Mouse (Mus musculus): Measurements from ENCODE around the gene Chn1.

Gene Chn1

DNA sequence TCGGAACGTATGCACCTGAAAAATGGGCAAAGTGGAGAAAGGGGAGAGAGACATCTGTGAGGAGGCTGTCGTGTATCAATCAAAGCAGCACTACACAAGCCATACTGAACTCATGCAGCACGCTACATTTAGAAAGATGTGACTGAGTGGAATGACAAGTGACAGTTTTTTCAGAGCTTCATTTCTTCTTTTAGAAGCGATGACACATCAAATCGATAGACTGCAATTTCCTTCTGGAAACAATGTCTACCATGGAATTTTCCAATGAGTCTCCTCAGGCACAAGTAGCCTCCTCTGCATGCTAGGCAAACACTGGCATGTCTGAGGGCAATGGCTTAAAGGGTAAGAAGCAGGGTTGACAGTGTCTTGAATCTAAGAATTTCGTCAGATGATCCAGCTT, 143.3 kb downstream of the Chn1 start:
- no peak for DNase-seq (ENCODE audit: low spot score)

DNA sequence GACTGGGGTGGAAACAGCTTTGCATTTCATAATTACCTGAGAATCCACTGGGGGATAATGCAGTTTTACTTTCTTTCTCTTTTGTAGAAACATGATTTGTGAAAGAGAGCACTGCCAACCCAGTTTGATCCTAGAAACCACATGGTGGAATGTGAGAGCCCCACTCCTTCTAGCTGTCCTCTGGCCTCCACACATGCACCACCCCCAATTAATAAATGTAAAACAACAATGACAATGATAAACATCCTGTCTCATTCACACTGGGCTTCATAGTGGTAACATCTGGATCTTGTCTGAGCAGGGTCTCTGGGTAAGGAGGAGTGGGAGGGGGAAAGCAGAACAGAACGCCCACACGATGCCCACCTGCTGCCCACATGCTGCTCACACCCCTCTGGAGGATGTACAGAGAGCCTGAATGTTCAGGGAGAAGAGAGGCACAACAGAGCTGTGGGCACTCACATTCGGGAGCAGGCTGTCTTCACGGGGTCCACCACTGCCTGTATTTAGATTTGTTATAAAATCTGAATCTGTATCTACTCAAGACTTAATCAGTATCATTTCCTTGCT, 156.6 kb downstream of the Chn1 start:
- DNase-seq (ENCODE audit: low spot score), result no peak

DNA sequence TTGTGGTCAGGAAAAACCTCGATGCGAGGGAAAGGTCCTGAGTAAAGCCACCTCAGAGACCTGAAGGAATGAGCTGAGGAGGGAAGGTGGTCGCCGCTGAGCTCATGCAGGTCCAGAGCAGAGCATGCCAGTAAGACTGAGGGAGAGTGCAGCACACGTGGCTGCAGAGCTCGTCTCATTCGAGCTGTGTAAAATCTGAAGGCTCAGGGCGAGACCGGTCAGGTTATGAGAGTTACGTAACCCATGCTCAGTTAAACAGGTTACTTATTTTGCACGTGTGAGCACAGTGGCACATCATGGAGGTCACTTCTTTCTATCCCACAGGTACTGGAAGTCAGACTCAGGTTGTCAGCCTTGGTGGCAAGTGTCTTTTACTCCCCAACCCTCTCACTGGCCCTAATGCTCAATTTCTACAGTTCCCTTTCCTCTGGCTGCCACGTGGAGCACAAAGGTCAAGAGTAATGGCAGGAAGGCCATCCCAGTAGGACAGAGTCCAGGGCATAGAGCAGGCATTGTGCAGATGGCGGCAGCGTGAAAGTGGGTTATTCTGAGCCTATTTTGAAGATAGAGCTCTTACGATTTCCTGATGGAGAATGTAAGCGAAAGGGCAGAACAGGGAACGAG, 158.6 kb downstream of the Chn1 start:
- DNase-seq (ENCODE audit: low spot score), result no peak

DNA sequence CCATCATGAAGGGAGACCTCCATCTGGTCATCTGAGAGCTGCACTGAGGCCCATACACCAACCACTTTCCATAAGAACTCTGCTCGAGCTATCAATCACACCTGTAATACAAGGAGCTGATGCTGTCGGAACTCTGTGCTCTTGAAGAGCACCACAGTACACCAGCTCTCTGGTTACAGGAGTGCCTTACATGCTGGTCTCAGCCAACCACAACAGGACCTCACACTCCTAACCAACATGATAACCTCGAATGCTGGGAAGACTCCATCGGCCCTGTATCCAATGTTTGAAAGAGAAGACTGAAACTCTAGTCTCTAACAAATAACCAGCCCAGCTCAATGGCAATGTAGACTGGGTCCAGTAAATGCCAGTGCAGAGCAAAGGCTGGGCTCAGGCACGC, 159.7 kb downstream of the Chn1 start:
- DNase-seq (ENCODE audit: low spot score), result no peak

DNA sequence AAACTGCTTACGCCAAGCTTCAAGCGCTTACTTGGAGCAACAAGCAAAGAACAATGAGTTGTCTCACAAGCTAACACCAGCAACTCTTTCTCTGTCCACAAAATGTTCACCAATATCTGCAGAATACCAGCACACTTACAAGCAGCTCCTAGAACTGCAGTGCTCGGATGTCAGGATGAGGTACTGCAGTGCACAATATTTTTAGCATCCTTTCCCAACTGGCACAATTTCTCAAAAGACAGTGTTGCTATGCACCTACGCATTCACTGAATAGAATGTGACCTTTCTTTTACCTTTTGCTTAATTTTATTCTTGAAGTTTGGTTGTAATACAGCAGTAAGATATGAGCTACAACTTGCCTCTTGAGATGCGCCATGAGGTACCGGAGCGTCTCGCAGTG, 160.8 kb downstream of the Chn1 start:
- DNase-seq (ENCODE audit: low spot score), result no peak

DNA sequence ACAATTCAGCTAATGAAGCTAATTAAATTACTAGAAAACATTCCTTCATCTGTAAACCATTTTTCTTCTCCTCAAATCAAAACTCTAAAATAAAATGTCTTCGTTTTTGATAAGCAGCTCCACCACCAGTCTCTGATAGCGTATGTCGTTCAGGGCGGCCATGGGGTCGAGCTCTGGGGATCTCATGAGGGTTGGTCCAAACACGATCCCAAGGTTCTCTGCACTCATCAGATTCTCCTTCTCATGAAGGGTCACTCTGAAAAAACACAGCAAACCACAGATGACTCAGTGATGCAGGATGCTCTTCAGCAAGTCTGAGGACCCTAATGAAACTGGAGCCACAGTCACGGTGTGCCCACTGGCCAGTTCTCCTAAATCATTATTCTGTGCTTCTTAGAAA, 162.2 kb downstream of the Chn1 start:
- DNase-seq (ENCODE audit: low spot score), result no peak

DNA sequence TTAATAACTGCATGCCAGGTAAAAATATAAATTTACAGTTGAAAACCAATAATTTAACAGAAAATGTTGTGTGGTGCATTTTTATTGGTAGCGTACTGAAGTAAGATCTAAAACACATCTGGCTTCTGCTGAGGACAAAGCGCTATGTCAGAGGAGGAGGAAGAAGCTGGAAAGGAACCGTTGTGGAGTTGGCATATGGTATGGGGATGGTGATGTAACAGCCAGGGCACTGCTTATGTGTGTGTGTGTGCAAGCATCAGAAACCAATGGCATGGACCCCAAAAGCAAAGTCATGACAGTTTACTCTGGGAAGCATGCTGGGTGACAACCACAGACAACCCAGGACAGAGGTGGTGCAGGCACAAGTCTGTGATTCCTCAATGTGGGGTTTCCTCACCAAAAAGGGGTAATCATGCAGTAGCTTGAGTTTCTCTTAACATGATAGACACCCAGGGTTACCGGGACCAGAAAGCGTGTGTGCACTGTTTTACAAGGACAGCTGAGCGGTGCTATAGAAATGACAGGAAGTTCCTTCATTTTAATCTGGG, 162.7 kb downstream of the Chn1 start:
- DNase-seq (ENCODE audit: low spot score), result no peak

DNA sequence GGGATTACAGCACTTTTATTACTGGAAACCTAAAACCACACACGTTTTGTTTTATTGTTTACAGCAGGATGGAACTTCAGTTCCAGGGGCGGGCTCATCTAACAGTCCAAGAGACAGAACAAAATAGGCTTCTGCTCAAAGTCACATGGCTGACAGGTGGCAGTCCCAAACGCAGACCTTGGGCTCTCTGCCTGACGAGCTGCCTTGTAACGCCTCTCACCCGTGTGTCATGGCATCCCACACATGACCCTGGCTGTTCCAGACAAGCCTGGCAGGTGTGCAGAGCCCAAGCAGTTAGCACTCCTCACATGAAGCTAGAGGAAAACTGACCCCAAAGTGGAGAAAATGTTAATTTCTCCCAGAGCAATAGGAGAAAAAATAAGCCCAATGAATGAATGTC, 163.3 kb downstream of the Chn1 start:
- no peak for DNase-seq (ENCODE audit: low spot score)

DNA sequence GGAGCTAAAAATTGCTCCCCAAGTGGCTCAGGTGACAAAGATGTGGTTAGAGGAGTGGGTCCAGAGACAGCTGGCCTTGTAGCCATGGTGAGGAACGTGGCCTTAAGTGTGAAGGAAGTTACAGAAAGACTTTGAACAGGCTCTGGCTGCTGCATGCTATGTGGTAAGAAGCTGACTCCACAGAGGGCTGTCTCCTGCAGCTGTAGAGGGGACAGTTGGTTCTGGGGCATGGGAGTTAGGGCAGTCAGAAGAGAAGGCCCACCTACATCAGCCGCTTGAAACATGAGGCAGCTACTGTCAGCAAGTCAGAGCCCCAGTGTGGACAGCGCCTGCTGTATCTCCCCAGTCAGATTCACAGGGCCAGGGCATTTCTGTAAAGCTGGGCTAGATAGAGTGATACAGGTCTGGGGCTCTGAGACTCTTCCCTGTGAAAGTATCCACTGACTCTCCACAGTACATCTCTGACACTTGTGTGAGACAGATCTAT, 165.4 kb downstream of the Chn1 start:
- no peak for DNase-seq (ENCODE audit: low spot score)

DNA sequence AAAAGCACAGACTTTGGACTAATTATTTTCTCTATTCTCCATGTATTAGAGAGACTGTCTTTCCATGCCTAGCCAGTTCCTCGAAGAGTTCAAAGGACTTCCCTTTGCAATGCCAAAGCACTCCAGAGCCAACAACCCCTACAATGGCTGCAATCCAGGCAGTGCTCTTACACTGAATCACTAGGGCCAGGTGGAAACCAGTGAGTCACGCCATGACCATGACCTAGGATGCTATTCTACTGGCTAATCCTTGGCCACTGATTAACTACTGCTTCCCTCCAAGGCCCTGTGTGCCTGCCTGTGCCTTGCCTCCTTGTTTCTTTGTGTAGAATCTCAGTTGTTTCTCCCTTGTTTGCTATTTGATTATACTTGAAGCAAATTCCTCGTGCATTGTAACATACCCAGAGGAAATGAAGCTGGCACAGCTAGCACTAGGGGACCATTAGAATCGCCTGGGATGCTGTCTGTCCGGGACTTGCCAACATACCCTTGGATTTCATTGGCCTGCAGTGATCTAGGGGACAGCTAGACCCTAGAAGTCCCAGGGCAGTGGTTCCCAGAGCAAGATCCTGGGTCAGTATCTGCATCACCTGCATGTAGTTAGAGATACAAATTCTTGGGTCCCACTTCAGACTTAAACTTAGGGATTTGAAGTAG, 166.0 kb downstream of the Chn1 start:
- DNase-seq (ENCODE audit: low spot score), result no peak

DNA sequence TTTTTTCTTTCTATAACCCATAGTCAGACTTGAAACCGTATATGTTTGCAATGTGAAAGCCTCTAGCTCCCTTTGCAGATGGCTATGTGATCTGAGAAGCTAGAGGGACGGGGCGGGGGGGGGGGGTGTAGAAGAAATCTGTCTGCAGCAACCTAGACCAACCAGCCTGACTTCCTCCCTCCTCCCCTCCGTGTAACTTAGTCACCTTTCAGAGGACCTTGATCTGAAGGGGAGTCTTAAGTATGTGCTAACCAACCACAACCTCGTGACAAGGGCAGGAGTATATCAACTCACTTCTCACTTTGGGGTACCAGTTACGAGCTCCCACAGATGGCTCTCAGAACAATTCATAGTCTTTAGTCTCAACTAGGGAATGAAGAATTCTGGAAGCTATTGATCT, 166.8 kb downstream of the Chn1 start:
- DNase-seq (ENCODE audit: low spot score), result no peak

DNA sequence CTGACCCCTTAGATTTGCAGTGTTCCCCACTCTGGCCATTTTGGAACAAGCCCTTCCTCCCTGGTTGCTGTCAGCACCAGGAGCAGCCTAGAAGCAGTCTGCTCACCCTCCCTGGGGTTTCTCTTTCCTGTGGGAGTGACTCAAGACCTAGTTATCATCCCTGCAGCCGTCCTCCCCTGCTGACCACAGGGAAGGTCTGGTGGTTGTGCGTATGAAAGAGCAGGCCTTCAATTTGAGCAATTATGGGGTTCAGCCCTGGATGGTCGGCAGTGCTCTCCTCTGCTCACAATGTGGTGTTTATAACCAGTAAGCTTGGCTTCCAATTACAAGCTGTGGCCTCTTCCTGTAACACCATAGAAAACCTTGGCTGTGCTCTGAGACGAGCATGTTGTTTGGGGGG, 167.5 kb downstream of the Chn1 start:
- no peak for DNase-seq (ENCODE audit: low spot score)

DNA sequence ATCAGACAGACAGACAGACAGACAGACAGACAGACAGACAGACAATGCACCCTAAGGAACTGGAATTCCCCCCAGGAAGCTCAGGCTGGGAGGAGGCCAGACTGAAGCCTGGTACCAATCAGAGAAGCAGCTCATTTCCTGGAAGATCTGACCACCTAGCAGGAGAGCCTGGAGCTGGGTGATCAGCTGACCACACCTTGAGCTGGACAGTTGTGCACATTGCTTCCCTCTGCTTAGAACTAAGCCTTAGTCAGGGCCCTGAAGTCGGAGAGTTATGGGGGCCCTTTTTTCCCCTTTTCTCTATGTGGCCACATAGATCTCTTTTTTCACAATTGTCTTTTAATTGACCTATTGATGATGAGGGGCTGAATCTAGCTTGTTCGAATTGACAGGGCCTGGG, 168.0 kb downstream of the Chn1 start:
- DNase-seq (ENCODE audit: low spot score), result no peak

DNA sequence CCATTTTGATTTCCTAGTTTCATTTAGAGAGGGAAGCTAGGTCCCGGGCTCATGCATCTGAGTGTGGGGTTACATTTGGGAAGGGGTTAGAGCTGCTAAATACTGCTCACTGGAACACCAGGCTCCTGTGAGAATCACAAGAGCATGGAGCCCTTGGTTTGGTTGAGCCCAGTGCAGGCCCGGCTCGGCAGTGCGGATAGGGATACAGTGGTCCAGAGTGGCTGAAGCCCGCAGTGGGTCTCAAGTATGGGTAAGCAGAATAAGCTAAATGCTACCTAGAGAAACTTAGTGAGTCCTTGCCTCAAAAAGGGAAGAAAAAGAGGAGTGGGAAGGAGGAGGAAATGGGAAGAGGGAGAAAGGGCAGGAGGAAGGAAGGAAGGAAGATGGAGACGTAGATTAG, 168.5 kb downstream of the Chn1 start:
- no peak for DNase-seq (ENCODE audit: low spot score)

DNA sequence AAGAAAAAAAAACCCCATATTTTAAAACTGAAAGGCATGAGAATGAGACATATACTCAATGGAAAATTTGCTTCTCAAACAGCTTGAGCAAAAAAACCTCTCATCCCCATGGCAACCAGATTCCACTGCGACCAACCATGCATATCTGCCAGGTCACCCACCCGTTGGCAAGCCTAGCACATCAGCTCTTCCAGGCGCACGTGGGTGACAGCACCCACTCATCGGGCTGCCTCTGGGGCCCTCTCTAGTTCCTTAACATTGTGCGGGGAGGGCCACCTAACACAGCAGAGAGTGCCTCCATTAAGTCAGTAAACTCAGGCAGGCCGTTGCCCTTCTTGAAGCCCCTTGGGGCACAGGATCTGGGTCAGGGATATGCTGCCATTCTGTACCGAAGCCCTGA, 170.1 kb downstream of the Chn1 start:
- DNase-seq (ENCODE audit: low spot score), result peak; percentile 90

DNA sequence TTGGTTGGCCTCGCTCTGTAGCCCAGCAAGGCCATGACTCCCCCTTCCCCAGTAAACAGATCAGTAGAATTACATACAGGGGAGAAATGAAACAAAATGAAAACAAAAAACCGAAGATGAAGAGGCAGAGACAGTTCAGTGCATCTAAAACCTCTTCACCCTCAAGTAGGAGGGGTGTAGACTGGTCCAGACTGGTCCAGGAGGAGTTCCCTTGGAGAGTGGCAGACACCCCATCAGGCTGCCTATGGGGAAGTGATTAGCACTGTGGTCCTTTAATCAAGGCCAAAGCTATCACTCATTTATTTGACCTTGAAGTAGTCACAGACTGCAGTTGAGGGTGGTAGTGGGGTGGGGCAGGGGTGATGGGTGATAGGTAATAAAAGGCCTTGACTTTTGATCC, 170.6 kb downstream of the Chn1 start:
- DNase-seq (ENCODE audit: low spot score), result no peak

DNA sequence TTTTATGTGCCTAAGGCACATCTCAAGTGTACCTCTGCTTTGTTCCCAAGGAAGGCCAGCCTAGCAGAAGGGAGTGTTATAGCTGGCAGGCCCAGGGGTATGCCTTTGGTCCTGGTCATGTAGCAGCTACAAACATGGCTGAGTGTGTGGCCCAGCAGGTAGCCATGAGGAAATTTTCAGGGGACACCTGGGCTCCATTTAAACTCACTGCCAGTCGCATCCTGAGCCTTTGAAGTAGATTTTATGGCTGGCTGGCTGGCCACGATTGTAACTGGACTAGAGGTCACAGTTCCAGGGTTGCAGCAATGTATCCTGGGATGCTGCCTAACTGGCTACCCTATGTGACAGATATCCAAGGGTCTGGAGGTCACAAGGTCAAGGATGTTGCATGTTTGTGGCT, 174.5 kb downstream of the Chn1 start:
- DNase-seq (ENCODE audit: low spot score), result no peak

DNA sequence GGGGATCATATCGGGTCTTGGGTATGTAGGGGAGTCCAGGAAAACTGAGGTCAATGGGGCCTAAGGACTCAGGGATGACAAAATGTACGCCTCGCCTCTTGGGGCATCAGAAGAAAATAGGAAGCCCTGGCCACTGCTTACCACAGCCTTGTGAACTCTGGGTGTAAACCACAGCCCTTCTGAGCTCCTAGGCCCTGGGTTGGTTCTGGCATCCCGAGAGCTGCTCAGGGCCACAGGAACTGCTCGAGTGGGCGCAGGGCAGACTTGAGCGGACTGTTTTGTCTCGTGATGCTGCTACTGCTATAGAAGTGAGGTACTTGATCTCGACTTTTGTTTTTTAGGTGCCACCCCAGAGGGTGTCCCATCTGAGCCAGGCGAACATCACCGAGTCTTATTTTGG, 177.4 kb downstream of the Chn1 start:
- DNase-seq (ENCODE audit: low spot score), result no peak

DNA sequence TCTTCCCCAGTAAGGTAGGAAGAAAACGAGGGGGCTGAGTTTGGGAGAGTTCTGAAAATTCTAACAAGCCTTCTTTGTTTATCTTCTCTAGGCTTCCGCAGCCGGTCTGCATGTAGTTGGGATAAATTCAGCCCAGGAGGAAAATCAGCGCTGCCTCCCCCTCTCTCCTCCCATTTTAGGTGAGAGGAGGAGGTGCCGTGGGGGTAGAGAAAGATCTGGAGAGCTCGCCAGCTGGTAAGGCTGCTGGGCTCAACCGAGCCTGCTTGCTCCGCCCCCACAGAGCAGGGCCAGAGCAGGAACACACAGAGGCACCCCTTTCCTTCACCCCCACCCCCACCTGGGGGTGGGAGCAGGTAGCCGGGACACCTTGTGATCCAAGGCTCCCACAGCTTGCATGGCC, 178.4 kb downstream of the Chn1 start:
- peak; percentile 86 for DNase-seq (ENCODE audit: low spot score)

DNA sequence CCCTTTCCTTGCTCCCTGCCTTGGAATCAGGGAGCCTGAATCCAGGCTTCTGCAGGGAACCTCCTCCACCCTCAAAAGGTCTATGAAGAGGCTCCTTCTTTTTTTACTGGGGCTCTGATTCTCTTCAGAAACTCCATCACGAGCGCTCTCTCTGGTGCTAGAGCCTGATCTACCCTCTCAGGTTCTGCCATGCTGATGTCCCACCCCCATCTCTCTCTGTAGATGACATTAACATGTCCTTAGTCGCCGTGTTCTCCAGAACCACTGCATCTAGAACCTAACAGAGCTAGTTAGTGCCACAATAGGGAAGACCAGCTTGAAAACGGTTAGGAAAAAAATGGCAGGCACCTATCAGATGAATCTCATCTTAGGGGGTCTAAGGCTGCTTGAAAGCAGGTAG, 178.8 kb downstream of the Chn1 start:
- DNase-seq (ENCODE audit: low spot score), result no peak

DNA sequence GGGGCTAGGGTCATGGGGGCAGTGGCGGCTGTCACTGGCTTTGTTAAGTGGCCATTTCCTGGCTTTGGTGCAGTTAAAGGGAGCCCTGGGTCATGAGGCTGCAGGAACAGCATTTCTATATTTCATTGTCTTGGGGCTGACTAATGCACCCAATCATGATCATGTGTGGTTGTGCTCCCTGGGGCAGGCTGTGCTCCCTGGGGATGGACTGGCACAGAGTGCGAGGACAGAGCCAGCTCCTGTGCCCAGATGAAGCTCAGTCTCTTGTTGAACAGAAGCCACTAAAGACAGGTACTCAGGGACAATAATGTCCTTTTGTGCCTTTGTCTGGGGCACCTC, 182.1 kb downstream of the Chn1 start:
- DNase-seq (ENCODE audit: low spot score), result no peak

DNA sequence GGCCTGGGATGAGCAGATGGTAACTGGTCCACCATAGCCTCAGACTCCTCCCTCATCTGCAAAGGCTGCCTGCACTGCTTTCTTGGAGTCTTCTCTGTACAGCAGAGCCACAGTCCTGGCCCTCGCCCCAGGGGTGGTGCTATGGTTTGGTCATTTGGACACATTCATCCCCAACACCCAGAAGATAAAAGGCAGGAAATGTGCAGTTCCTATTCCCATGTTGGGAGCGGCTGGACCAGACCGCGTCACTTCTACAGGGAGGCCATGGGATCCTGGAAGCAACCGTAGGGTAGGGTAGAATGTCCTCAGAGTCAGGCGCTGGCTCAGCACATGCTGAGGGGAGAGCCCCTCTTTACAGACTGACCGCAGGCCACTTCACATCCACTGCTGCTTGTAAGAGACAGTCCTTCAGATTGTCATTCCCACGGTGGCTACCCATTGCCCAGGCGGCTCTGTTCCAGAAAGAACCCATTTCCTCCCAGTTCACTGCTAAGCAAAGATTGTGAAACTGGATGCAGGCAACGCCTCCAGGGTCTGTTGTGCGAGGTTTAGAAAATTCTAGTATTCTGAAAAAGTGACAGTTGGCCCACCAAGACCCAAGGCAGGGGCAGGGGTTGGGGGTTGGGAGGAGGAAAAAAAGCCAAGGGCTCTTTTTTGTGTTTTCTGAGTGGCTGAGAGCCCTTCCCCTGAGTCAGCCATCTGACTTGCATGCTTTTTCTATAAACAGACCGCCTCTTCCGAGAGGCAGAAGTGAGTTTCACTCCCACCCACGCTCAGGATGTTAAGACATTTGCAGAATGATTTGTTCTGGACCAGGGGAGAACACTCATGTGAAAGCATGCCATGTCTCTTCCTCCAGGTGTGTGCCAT, 182.7 kb downstream of the Chn1 start:
- peak; percentile 75 for DNase-seq (ENCODE audit: low spot score)

DNA sequence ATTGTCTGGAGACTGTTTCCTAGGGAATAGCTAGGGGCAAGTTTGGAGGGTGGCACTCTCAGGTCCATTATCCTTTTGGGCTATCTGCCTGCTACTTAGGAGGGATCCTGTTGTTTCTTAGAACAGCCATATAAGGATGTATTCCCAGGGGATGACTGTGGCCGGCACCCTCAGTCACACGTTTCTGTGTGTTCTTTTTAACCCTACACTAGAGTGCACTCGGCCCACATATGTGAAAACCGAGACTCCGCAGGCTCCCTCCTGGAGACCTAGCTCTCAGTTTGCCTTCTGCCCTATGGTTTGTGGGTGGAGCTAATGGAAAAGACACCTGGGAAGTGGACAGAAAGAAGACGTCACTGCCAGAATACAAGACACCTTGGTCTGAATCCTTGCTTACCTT, 183.9 kb downstream of the Chn1 start:
- no peak for DNase-seq (ENCODE audit: low spot score)
